Mouse (Mus musculus) NIH3T3 (cell line): ENCODE results near the gene Lamc2.

Experiments
- DNase-seq: peaks from one replicate; pipeline ENCODE4 v3.0.0-alpha.2; 2012; ENCODE audit warnings: low read depth

Lamc2 gene

DNA sequence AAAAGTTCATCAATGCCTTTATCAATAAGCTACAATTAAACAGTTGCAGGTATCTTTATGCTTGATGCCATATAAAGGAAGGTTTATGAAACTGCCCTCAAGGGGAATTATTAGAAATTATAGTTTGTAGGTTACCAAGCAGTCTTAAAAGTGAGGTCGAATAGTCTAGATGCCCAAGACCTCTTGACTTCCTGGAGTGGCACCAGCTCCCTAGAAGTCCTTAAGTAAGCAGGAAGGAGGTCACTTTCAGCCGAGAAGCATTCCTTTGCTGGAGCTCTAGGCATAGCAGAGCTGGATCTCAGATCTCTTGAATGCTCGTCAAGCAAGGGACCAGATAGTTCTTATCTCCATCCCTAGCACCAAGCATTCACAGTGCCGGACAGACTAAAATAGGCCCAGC, 58.6 kb downstream of the Lamc2 start:
- DNase-seq, result no peak

DNA sequence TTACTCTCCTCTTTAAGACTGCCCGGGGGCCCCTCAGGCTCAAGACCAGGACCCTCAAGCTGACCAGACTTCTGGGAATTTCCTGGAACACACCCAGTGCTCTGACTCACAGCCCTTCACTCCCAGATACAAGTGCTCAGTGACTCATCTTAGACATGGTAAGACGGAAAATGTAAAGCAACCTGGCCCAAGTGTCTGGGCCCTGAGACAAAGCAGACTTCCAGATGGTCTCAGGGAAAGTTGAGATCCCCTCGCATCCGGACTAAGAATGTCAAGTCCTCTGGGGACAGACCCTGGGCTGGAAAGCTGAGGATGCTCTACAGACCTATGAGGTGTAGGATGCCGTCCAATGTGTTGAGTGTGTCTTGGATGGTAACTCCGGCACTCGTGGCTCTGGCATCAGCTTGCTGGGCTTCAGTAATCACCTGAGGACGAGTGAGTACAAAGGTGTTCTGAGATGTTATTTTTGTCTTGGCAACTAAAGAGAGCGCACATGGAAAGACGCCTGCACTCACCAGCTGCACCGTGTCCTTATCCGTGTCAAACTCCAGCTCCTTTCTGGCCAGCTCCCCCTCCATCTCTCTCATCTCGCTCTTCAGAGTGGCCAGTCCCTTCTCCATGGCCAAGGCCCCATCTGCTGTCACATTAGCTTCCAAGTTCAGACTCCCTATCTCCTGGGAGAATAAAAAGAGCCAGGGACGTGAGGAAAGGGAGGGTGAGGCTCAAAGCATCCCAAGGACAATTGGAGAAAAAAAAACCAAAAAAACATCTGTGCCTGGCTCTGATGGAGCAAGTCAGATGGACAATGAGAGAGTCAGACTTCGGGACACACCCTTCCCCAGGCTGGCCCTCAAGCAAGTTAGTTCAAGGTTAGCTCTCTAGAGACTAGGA, 59.5 kb downstream of the Lamc2 start:
- peak; percentile 94 for DNase-seq

DNA sequence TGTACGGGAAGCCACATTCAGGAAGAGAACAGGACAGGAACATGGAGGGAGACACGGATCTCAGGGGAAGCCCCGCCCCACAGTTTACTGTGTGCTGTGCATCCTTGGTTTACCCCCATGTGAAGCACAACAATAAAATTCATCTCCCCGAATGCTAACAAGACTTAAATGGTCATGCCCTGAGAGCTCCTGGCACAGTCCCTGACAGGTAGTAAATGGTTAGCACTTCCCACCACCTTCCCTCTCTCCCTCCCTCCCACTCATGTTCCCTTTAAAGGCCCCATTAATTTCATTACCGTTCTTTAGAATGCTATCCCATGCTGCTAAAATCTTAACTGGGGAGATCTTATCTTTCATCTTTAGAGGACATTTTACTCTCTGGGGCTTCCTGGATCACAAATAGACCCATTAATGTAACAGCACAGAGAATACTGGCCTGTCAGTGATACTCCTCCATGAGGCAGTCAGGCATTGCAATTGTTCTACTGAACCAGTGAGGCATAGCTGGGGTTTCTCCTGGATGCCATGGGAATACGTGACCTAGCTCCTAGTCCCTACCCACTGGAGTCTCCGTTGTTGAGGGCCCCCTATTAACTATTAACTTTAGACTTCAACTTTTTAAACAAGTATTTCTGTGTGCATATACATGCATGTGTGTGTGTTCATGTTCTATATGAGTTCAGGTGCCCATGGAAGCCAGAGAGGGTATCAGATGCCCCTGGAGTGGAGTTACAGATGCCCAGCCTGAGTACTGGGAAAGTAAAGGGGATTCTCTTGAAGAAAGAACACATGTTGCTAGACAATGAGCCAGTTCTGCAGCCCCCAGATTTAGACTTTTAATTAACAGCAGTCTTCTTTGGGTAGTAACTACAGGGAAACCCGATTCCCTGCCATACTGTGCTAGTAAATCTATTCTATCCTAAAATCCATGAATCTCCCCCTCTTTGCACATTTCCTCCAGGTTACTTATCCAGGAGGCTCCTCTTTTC, 60.7 kb downstream of the Lamc2 start:
- DNase-seq, result no peak

DNA sequence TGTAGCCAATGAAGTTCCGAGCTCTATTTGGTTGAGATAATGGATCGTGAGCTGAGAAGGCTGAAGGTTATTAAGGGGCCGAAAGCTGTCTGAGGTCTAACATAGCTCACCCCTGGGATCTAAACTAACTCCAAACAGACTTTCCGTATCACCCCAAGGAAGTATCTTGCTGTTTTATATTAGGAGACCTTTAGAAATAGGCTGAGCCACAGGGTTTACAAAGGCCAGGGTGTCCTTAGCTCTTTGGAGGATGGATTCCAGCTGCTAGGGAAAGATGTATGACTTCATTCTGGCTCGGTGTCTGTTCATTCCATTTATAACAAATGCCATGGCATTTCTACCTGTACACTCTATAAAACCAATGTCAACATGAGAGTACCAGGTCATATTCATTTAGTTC, 61.7 kb downstream of the Lamc2 start:
- no peak for DNase-seq

DNA sequence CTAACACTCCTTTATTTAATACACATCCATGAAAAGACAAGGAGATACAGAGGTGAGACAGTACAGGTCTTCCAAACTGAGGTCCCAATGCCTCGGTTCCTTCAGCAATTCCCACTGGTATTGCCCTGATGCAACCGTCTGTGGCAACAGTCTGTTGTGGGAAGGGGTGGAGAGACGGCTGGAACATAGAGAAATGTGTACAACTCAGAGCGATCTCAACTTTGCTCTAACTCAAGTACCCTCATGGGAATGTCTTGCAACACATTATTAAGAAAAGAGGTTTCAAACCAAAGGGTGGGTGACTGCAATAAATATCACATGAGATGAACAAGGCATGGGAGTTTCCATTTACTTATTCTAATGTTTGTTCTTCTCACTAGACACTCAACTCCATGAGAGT, 63.5 kb downstream of the Lamc2 start:
- peak; percentile 61 for DNase-seq

DNA sequence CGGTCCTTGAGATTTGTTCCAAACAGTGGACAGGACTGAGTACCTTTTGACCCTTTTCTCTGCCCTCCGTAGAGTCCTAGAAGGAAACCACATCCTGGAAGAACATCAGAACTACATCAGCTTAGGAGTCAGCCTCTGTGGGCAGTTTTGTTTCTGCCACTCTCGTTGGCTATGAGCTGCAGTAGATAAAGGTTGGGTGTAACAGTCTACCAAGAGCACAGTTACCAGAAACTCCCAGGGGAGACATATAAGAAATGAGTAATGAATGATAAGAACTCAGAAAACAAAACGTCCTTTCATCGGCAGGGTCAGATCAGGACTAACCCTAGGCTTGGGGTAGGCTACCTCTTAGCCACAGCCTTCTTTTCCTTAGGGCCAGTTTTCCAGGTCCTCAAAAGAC, 64.9 kb downstream of the Lamc2 start:
- DNase-seq, result peak; percentile 67

DNA sequence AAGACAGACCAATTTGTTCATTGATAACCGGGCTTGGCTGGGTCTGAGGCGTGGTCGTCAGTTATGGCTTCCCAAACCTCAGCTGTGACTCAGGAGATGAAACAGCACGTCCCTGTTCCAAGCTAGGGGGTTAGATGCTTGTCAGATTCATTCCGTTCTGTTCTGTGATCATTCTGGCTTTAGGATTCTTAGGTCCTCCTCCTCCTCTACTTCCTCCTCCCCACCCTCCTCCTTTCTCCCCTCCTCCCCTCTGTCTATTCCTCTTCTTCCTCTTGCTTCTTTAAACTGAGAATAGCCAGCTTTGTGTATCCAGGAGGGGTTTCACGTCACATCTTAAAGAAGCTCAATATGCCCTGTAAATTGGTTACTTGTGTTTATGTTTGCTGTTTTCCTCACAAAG, 65.7 kb downstream of the Lamc2 start:
- DNase-seq, result peak; percentile 41

DNA sequence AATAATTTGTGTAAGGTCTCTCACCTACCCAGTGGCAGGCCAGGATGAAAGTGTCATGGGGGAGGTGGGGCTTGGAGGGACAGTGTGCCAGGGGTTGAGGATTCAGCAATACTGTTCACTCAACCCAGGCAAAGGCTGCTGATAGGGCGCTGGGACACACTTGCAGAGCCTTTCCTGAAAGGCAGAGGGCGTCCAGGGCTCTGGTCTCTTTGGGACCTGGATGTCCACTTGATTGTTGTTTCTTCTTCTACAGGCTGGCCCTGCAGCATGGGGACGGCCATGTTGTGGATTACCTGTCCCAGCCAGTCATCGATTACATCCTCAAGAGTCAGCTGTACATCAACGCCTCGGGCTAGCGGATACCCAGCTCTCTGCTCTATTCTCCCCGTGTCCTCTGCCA, 70.9 kb downstream of the Lamc2 start:
- DNase-seq, result no peak

DNA sequence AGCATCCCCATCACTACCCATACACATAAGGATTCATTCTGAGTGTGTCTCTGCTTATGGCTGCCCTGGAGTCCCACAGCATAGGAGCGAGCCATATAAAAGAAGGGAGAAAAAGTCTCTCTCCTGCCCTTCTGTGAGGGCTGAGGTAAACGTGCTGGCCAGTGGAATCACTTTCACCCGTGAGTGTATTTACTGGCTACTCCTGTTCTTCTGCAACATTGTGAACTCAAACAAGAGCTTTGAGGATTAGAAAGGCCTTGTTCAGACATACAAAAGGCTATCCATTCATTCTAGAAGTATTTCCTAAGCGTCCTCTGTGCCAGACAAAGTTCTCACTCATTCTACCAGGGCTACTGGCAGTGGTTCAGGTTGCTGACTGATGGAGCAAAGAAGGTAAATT, 74.7 kb downstream of the Lamc2 start:
- peak; percentile 74 for DNase-seq

DNA sequence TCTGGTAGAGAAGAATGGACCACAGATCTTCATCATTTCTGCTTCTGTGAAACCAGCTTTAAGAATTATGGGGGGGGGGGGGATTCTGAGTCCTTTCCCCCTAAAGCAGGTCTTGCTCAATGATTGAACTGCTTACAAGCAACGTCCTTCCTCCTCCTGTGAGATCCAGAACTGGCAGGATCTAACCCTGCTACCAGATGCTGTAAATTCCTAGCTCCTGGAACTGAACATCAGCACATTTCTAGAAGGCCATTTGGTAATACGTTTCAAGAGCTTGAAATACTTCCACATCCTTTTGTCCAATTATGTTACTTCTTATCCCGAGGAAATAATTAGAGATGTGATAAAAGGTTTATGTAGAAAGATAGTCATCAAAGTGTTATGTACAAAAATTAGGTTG, 76.4 kb downstream of the Lamc2 start:
- DNase-seq, result no peak

DNA sequence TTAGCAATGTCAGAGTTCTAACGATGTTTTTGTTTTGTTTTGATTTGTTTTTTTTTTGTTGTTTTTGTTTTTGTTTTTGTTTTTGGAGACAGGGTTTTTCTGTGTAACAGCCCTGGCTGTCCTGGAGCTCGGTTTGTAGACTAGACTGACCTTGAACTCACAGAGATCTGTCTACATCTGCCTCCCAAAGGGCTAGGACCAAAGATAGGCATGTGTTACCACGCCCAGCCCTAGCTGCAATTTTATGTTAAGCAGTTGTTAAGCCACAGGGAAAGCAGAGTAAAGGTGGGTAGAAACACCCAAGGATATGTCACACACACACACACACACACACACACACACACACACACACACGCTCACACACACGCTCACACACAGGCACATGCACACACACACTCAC, 76.9 kb downstream of the Lamc2 start:
- no peak for DNase-seq

DNA sequence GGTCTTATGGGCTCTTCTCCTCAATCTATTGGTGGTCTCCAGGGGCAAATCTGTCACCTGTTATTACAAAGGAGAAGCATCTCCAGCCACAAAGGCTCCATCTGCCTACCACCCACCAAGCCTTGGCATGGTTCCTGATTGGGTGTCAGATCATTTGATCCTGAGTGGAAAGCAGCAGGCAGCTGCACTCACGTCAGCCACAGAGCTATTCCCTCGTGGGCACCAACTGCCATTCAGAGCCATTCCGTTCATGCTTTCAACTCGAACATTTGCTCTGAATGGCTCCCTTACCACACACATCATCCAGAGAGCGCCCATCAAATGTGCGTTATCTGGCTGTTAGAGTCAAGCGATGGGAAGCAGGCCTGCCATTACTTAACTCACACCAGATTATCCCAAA, 78.4 kb downstream of the Lamc2 start:
- DNase-seq, result no peak

DNA sequence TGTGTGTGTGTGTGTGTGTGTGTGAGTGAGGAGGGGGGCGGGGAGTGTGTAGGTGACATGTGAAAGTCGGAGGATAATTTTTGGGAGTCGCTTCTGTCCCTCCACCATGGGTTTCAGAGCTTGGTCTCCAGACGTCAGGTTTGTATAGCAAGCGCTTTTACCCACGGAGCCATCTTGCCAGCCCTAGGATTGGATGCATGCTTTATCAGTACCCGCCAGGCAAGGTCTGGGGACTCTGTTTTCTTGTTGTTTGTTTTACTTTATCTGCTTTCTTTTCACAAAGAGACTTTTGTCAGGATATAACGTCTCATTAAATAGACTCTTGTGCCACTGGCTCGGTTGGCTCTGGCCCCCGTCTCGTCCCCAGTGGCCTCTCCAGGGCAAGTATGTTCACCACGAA, 81.4 kb downstream of the Lamc2 start:
- no peak for DNase-seq

DNA sequence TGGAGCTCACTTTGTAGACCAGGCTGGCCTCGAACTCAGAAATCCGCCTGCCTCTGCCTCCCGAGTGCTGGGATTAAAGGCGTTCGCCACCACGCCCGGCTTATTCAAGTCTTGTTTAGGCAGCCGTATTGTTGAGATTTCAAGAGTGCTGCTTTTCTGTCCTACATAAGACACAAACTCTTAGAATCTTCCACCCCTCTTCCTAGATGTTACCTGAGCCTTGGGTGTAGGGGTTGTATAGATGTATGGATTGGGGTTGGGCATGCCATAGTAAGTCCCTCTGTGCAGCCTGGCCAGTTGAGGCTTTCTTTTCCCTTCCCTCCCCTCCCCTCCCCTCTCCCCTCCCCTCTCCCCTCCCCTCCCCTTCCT, 83.1 kb downstream of the Lamc2 start:
- DNase-seq, result no peak

DNA sequence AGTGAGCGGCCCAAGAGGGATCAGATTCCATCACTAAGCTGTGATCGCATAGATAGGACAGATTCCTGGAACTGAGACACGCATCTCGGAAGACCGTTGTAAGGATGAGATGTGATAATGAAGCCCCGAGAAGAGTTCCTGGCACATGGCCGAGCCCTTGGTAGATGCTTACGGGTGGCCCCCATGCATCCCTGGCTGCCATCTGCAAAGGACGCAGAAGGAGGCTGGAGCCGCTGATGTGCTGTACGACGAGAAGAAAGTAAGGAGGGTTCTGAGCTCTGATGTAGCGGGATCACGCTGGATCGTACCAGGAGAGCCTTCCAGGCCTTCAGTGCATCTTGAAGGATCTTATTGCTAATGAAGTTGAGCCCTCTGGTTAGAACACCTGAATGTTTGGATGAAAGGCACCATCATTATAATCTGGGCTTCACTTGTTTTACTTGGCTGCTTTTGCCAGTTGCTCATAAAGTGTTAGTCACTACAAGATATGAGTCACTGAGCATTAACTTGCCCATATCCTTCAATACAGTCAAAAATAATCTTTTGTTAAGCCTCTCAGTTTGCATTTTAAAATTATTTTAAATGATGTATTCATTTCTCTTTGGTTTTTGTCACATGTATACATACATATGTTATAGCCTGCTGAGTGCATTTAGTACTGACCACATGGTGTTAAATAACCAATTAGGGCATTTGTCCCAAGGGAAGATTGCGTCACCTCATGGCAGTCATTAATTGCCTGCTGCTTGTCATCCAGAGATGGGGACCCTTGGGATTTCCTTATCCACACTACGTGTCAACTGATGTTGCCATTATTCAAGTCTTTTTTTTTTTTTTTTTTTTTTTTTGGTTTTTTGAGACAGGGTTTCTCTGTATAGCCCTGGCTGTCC, 83.7 kb downstream of the Lamc2 start:
- DNase-seq, result peak; percentile 79

DNA sequence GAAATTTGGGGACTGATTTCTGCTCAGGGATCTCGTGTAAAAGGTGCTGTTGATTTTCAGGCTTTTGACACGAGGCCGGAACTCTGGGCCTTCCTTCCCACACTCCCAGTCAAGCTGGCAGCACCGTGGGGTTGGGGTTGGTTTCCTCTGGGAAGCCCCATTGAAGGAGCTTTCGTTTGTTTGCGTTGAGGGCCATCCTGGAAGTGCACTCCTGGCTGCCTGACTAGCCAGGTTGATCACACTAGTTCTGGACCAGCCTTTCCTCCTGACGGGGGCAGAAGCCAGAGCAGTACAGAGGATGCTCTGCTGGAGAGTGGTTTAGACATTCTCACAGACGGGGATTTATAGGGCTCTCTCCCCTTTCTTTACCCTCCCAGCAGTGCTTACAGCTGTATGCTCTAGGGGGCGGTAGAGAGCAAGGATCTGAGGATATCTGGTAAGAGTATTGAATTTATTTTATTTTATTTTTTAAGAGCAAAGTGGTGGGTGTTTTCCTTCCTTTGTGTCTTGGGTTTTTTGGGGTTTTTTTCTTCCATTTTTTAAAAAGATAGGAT, 84.8 kb downstream of the Lamc2 start:
- DNase-seq, result peak; percentile 54

DNA sequence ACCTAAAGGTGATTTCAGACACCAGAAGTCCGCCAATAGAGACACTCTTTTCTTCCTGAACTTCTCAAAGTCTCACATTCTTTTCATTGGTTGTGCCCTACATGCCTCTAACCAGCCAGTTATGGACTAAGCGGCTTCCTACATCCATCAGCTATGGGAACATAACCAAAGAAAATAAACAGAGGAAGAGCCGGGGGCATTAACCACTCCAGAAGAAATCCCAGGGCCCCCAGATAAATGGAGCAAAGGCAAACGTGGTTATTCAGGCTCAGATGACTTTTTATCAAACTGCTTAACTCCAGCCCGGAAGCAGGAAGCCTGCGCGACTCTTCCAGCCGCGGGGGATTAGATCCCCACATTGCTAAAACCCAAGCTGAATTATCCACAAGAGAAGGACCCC, 85.3 kb downstream of the Lamc2 start:
- DNase-seq, result peak; percentile 41

DNA sequence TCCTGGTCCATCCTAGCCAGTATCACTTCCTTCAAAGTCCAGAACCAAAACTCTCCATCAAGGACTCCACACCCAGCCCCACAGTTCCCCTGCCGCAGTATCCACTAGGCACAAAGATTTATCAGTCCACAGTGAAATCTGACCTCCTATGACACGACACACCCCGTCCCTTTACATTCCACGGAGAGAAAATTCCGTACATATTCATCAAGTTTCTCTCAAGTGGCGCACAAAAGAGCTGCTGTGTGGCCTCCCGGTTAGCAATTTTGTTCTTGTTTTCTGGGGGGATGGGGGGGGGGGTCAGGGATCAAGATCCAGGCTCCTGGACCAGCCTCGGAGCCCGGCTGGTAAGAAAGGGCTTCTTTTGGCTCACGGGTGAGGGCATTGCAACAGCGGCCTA, 87.7 kb downstream of the Lamc2 start:
- no peak for DNase-seq

DNA sequence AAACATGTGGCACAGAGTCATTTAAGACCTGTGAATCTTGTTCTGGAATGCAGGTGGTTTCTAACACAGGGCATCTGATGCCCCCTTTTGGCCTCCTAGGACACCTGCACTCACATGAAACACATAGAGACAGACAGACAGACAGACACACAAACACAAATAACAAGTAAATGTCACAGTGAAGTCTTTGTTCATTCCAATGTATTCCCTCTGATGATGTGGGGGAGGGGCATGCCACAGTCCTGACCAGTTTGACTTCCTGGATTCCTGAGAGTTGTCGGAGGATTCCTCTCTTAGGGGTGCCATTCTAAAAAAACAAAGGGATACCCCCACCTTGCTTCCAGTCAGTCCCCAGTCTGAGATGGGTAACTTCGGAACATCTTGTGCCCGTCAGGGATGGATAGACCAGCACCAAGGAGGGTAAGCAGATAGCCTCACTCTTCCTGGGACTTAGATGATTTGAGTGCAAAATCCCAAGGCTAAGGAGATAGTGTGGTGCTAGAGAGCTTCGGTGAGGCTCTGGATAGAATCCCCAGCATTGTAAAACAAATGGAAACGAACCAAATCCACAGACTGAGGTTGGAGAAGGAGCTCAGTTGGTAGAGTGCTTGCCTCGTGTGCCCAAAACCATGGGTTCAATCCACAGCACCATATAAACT, 89.1 kb downstream of the Lamc2 start:
- no peak for DNase-seq

DNA sequence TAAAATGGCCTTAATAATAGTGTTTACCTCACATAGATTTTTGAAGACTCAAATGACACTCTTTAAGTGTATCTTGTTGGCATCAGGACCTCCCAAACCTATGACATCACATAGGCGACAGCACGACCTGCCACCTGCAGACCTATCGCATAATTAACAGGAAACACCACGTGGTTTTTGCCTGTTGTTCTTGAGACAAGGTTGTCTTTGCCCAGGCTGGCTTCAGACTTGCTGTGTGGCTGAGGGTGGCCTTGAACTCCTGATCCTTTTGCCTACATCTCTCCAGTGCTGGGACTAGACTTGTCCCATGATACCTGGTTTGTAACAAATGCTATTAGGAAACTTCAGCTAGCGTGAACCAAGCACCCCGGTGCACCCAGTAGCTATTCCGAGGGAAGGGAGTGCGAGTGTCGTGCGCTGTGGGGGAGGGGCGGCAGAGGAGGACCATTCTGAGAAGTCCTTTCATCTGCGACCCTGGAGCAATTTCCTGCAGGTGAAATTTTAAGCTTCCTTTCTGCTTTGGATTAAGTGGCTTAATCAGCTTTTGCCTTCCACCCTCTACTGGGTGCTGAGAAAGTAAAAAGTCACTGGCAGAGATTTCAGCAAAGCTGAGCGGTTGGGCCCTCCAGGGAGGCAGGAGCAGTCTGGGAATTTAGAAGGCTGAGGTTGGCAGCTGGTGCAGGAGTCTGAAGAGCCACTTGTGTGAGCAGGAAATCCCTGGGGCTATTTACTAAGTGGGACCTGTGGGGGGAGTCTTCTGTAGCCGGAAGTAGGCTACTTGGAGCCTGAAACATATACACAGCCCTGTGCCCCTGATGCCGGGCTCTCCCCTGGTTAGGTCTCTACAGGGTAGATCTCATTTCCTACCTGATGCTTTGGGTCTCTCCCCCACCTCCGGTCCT, 90.2 kb downstream of the Lamc2 start:
- DNase-seq, result no peak
